Mouse (Mus musculus) 416B (cell line): ENCODE measurements around the gene Rcc1.
A peak's percentile ranks its signal among the peaks of the same experiment; 100 is the strongest.
"Not testable (repeated sequence)": the region's sequence is repeated elsewhere in the genome, so short reads cannot be mapped to it uniquely, and the experiment has no call there.

Source experiments
- DNase-seq: peaks from one replicate; pipeline ENCODE4 v3.0.0; 2011; ENCODE audit warnings: low read depth

Gene Rcc1

DNA sequence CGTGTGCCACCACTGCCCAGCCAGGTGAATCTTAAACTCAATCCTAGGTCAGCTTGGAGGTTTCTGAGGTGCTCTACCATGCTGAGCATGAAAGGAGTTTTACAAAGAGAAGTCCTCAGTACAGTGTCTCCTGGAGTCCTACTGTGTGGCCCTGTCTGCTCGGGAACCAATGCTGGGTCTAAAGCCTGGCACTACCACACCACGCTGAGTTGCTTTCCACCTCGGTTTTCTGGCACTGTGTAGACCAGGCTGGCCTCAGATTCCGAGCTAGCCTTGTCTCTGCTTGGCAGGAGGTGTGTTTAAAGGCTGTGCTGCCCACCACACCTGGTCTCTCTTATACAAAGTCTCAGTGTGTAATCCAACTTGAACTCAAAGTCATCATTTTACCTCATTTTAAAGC lies 40.8 kb downstream of the Rcc1 start:
- DNase-seq: no peak

DNA sequence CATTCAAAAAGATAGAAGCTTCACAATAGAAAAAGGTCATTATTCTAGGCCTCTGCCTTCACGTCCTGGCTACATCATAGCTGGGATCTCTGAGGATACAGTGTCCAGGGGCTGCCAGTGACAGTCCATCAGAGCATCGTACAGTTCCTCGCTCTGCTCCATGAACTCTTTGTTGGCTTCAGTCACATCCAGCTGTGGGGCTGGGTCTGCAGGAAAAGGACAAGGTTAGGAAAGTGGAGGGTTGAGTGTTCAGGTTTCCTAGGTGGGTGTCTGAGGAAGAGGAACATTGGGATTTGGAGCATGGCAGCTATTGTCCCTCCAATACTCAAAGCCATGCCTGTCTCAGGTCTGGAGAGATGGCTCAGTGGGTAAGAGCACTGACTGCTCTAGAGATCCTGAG lies 41.6 kb downstream of the Rcc1 start:
- peak; percentile 47 for DNase-seq

DNA sequence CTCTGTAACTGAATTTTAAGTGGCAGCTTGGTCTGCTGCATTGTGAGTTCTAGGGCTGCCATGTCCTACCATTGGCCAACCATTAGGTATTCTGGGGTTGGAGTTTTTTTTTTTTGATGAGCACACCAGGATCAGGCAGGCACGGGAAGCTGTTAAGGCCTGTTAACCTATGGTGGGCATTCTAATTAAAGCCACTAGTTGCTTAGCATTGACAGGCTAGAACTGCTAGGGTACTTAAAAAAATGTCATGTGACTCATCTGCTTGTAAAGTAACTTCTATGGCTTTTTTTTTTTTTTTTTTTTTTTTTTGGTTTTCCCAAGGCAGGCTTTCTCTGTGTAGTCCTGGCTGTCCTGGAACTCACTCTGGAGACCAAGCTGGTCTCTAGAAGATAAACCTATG lies 42.2 kb downstream of the Rcc1 start:
- DNase-seq: peak; percentile 47

DNA sequence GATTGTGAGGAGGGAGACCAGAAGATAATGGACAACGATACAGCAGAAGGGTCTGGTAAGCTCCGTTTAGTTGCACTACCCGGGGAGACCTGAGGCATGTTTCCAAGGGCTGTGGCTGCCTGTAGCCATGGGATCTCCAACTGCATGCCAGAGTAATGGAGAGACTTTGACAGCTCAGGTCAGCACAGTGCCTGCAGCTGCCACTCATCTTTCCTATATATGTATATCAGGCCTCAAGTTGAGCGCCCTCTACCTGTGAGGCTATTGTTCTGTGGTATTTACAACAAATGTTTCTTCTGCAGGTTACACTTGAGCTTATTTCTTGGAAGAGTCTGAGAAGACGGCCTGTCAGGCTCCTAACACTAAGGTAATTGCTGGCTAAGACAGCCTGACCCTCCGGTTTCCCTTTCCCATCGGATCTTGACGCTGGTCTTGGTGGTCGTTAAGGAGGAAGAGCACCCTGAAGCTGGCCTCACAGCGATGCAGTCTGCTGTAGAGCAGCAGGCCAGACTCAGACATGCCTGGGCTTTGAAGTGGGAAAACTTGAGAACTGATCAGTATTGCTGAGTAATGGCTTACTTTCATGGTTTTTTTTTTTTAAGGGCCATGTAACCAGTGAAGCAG lies 43.4 kb downstream of the Rcc1 start:
- peak; percentile 85 for DNase-seq

DNA sequence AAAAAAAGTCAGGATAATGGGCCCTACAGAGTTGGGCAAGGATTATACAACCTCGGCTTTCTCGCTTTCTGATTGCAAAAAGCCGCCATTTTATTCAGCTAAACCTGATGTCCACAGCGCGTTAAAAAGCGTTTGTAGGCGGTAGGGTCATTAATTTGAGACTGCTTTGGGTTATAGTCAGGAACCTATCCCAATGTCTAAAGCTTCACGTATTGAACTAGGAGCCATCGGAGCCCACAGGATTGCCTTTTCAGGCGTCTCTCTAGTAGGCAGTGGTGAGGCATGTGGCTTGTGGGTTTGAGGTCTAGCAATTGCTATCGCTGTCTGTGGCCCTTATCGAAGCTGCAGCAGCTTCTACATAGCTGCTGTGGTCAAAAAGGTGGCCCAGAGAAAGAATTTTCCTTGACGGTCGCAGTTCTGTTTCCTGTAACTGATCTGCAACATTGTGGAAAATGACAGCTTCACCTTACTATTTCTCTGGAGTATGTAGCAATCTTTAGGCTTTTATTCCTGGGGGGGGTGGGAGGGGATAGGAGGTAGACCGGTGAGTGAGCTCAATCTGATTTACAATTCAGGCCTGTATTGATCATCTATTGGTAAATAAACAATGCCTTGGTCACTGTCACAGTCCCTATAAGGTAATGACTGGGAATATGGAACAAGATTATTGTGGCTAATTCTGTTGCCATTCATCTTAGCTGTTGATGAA lies 44.1 kb downstream of the Rcc1 start:
- peak; percentile 93 for DNase-seq

DNA sequence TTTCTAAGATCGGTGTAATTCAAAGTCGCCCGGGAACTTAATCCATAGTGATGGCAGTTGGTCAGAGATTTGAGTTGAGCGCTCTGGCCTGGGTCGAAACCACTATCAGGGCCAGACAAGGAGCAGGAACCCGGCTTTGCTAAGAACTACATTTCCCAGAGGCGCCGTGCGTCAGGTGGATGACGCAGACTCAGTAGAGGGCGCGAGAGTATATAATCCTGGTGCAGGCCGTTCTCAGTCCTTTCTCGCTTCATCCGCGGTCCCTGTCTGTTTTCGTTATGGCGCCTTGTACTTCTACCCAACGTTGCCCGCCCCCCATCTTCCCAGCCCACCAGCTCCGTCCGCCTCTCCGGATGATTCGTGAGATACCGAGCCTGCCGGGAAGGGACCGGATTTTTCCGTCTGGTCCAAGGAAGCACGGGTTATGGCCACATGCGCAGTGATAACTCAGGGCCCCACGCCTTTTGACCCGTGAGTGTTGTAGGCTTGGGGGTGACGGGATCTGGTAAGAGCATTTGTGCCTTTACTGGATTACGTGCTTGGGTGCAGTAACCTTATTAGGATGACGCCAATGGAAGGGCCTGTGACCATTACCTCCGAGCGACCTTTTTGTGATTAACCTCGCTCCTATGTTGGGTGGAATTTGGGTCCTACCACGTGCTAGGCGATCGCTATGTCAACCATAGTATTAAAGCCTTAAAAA lies 44.8 kb downstream of the Rcc1 start:
- peak; percentile 96 for DNase-seq

DNA sequence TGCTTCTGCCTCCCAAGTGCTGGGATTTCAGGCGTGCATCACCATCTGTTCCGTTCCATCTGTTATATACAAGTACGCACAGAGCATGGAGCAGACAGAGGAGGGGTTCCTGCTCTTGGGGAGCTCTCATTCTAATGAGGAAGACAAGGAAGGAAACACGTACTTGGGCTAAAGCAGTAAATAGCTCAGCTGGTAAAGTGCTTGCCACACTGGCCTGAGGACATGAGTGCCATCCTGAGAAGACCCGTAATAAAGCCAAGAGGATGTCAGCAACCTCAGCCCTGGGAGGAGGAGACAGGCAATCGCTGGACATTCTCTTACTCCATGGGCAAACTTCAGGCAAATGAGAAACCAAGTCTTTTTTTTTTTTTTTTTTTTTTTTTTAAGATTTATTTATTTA lies 47.4 kb downstream of the Rcc1 start:
- DNase-seq: peak; percentile 65

DNA sequence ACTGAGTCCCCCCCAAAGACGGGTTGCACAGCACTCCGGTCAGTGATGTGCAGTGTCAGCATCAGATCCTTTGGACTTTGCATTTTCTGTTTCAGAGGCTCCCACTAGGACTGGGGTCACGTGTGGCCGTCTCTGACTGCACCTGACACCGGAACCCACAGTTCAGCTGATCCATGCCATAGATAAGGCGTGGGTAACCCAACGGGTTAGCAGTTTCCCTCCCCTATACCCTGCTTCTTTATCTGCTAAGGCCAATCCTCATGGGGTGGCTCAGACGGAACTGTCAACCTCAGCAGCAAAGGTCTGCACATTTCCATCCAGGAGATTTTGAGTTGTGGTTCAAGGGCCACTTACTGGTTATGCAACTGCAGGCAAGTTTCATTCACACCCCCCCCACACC lies 48.1 kb downstream of the Rcc1 start:
- DNase-seq: peak; percentile 69

DNA sequence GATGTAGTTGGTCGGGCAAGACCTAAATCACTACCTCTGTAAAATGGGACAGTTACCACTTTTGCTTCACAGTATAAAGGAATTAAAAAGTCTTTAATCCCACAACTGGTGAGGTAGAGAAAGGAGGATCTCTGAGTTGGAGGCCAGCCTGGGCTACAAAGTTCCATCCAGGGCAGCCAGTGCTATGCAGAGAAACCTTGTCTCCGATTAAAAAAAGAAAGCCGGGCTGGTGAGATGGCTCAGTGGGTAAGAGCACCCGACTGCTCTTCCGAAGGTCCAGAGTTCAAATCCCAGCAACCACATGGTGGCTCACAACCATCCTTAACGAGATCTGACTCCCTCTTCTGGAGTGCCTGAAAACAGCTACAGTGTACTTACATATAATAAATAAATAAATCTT lies 49.9 kb downstream of the Rcc1 start:
- not testable (repeated sequence) for DNase-seq

DNA sequence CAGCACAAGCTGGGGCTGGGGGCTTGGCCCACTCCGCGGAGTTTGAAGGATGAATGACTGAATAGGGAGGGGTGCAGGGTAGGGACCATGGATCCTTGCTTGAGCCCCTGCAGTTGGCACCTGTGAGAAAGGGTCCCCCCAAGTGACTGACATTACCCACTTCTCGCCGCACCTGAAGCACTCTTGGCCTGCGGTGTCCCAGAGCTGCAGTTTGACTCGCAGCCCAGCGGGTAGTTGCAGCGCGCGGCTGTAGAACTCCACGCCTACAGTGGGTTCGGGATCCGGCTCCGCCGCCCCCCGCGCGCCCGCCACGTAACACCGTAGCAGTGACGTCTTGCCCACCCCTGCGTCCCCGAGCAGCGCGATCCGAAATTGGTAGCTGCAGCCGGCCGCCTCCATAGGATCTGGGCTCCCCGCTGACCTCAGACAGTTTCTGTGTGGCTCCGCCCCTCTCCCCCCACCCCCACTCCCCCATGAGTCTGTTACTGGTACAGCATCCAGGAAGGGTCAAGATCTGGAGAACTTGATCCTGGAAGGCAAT lies 50.4 kb downstream of the Rcc1 start, which contains the start of gene Rab42:
Gene Rab42 (minus strand): TSS at position 447 of the 541 bp plus-strand sequence.
- no peak for DNase-seq

DNA sequence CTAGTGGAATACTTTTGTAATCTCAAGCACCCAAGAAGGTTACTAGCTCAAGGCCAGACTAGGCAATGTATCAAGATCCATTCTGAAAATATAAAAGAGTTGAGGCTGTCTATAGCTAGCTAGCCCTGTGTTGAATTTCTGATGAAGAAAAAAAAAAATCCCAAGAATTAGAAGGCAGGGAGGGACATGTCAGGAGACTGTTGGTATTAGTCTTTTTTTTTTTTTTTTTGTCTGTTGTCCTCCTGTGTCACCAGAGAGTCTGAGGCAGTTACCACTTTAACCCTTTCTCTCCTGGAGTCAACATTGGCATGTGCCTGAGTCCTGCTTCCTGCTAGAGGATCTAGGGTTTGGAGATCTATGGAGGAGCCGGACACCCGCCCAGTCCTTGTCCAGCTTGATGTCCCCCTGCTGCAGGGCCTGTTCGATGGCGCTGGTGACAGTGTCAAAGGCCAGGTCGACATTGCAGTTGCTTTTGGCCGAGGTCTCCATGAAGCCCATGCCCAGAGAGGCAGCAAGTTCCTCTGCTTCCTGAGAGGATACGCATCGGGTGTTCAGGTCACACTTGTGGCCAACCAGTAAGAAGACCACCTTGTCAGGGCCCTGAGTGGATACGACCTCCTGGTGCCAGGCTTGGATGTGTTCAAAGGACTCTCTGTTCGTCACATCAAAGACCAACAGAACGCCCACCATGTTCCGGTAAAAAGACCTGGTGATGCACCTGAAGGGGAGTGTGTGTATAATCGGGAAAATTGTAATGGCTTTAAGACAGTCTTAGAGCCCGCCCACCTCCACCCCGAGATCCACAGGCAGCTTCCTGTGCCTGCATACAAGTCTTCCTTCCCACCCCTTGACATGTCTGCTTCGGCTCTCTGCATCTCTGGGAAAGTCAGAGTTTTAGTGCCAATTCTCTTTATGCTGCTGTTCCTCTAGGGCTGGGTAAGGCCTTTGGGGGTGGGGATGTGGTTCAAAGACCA lies 51.2 kb downstream of the Rcc1 start:
- no peak for DNase-seq

DNA sequence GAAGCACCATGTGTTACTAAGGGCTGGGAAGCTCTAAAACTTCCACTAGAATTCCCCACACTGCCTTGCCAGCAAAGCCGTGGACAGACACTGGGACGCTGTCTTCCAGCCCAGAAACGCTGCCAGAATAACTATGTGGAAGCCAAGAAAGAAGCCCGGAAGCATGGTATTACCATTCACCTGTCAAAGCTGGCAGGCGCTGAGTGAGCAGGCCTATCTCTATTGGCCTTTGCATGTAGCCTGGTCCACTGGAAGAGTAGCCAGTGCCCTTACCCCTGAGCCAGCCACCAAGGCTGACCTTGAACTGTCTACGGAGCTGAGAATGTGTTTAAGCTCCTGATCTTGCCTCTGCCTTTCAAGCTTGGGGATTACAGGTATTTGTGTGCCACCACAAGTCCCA lies 51.9 kb downstream of the Rcc1 start:
- no peak for DNase-seq

DNA sequence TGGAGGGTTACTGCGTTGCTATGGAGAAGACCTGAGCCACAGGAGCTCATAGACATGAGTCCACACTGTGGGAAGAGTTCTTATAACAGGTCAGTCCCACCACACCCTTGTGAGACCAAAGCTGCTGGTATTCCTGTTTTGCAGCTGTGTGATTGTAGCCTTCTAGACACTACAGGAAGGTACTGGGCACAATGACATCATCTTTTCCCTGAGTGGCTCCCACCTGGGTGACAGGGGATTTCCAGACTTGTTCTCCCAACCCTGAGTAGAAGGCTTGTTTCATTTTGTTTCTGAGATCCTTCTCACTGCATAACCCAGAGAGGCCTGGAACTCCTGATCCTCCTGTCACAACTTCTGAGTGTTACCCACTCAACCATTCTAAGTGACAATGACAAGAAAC lies 53.6 kb downstream of the Rcc1 start:
- no peak for DNase-seq

DNA sequence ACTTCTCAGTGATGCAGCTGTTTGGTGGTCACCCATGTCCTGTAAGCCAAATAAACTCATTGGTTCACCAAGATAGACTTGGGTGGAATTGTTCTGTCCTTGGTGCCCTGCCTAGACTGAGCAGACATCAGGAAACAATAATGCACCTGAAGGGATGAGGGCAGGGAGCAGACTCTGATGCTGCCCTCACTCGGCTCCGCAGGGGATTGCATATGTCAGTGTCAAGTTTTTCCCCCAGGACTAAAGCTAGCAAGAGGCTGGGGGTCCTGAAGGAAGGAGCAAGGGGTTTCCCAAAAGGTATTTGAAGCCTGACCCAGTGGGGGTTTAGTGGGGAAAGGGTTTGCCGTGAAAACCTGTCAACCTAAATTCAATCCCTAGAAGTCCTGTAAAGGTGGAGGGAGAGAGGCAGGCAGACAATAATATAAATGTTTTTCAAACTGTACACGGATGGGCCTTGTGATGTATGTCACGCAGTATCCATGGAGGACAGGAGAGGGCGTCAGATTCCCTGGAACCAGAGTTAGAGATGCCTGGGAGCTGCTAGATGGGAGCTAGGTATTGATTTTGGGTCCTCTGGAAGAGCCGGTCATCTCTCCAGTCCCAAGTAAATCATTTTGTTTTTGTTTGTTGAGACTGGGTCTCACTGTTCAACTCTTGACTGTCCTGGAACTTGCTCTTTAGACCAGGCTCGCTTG lies 57.6 kb downstream of the Rcc1 start:
- peak; percentile 52 for DNase-seq

DNA sequence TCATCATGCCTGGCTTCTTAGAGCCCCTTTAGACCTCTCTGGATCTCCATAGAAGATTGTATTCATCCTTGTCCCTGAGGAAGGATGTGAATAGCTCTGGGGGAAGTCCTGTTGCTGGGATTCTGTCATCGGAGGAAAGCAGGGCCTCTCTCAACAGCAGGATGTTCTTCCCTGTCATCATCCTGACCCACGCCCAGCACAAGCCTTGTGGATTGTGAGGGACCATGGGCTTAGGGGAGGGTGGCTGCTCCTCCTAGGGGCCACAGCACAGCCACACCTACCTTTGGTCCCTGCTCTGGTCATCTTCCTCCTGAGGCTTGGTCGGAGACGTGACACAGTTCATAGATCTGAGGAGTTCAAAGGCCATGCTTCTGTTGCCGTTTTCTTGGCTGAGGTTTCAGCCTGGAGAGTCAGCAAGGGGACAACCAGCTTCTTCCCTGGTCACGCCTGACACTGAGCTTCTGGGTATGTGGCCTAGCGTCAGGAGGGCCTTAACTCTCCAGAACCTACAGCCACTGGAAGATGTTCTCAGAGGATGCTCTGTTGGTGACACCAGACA lies 59.6 kb downstream of the Rcc1 start:
- no peak for DNase-seq

DNA sequence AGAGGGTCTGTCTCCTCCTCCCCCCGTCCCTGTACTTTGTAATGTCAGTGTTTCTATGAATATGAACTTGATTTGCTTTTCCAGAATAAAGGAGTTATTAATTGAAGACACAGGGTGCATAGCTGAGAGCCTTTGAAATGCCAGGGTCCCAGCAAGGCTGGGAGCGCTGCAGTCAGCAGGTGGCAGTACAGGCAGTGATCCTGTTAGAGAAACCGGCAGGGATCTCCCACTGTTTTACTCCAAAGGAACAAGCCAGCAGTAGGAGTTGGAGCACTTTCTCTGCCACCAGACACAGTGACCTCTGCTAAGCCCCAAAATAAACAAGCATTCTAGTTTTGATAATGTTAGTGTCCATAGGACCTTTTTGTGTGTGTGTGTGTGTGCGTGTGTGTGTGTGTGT lies 60.4 kb downstream of the Rcc1 start:
- DNase-seq: peak; percentile 42

DNA sequence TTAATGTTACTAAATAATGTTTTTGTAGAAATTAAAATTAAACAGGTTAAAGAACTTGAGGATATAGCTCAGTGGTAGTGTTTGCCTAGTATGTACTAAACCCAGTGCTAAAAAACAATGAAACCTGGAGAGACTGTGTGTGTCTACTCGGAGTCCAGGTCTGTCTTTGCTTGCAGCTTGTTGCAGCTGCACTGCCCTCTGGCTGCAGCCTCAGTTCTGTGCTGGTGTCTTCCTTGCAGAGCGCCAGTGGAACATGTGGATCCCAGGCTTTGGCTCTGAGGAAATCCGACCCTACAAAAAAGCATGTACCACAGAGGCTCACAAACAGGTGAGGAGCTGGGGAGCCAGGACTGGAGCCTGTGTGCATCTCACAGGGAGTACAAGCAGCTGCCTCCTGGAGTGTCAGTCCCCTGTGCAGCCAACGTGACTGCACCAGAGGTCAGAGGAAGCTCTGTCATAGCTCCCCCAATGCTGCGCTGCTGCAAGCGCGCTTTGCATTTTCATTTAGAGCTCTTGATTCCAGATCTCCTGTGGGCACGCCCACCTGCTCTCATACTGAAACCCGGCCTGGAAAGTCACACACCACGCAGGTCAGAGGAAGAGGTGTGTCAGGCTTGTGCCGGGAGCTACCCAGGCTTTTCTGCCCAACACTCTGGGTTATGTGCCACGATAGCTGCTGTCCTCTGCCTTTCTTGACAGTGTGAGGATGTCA lies 61.6 kb downstream of the Rcc1 start:
- no peak for DNase-seq

DNA sequence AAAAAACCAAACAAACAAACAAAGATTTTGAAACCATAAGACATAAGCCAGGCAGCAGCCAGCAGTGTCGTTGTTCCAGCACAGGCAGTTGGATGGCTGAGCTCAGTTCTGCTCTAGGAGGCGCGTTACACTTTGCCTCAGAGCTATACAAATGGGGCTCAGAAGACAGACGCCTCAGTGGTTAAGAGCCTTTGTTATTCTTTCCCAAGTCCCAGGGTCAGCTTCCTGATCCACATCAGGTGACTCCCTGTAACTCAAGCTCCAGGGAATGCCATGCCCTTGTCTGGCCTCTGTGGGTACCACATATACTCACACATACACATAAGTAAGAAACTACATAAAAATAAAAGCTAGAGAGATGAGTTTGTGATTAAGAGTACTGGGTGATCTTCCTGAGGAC lies 62.3 kb downstream of the Rcc1 start:
- no peak for DNase-seq

DNA sequence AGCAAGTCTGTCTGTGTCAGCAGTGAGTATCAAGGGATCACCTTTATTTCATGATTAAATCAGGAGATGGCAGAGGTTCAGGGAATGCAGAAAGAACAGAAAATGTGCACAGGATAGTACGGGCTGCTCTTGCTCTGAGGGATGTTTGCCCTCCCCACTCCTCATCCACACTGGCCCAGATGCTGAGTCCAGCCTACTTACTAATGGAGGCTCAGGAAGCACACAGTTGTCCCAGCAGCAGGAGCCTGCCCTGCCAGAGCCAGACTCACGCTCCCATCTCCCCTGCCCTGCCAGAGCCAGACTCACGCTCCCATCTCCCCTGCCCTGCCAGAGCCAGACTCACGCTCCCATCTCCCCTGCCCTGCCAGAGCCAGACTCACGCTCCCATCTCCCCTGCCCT lies 64.6 kb downstream of the Rcc1 start:
- DNase-seq: not testable (repeated sequence)
